Comparison of ENCODE assay signal across 10 mouse cellular contexts in the genomic region with DNA sequence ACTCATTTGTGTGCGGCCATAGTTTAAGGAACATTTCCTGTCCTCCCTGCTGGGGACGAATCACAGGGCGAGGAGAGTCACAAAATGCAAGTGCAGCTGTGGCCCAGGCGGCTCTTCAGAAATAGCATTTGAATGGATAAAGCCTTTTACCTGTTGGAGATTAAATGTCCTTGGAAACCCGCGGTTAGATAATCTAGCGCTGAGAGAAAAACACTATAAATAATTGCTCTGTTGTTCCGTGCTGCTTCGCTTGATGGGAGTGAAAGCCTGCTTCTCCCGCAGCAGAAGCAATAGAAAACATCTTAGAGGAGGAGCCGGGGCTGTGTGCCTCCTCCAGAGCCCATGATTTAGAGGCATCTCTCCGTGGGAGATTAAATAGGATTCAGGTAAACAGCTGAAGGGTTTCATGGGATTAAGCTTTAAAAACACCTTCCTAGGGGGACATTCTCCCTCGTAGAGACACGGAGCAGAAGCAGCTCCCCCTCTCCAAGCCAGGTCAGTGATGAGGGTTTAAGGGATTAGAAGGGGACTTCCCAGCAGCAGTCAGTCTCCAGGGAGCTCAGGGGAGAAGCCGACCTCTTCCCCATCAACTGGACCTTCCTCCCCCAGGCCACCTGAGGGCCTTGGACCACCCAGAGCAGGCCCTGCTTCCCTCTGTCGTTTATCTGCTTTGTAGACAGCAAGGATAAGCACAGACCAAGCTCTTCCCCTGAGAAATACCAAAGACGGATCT.
A peak's percentile ranks its signal among the peaks of the same experiment; 100 is the strongest.
DNase-seq lines count a peak whose midpoint lies in the region; ATAC-seq and TF ChIP-seq lines count a peak whose summit lies in the region.
"Had no signal": no experiment of that assay in that cellular context is flagged by ENCODE, and none has a peak within 500 bp of the region (broad histone marks: within the 10 kb centered on the region; RNA-seq: fewer than 3 reads in every experiment).

No protein-coding gene starts in this region.

- peaks cover 20% of the 10 kb centered on the region for H3K4me1 ChIP-seq in intestine, embryonic 16.5 days (ENCODE audit: control insufficient read depth, insufficient read depth, low read length)
- no peaks in the 10 kb centered on the region for H3K4me1 ChIP-seq in intestine, postnatal 0 days (replicated peaks; ENCODE audit: control insufficient read depth, insufficient read depth, low read length)
- H3K4me1 ChIP-seq in embryonic facial prominence, embryonic 13.5 days: peaks cover 54% of the 10 kb centered on the region
- peaks cover 7% of the 10 kb centered on the region for H3K4me1 ChIP-seq in midbrain, embryonic 12.5 days

- no peak for TF ChIP-seq CTCF in intestine, postnatal 0 days (IDR thresholded peaks at IDR 0.05; ENCODE audit: low read depth)
- TF ChIP-seq CTCF in gastrocnemius, adult 2 months (IDR thresholded peaks at IDR 0.05): no peak

- 0 out of 2 replicates have a peak, but pooled peaks have one; percentile 15 for ATAC-seq in intestine, embryonic 16.5 days
- no peak for ATAC-seq in intestine, postnatal 0 days
- ATAC-seq in embryonic facial prominence, embryonic 13.5 days (ENCODE audit: insufficient number of reproducible peaks, insufficient read depth, low FRiP score, low TSS enrichment, low read depth): no peak
- no peak for ATAC-seq in midbrain, embryonic 12.5 days (ENCODE audit: low FRiP score, low read depth)

- H3K4me3 ChIP-seq in intestine, embryonic 16.5 days (ENCODE audit: low read length): no peak overlapping the region
- no peak overlapping the region for H3K4me3 ChIP-seq in intestine, postnatal 0 days (ENCODE audit: low read depth, low read length)
- no peak overlapping the region for H3K4me3 ChIP-seq in embryonic facial prominence, embryonic 13.5 days
- no peak overlapping the region for H3K4me3 ChIP-seq in midbrain, embryonic 12.5 days
- H3K4me3 ChIP-seq in gastrocnemius, adult 2 months: no peak overlapping the region

- H3K4me2 ChIP-seq in intestine, embryonic 16.5 days (ENCODE audit: low read depth, low read length): 0 out of 2 replicates have a peak overlapping the region, but pooled peaks have one; percentile 2
- no peak overlapping the region for H3K4me2 ChIP-seq in intestine, postnatal 0 days (replicated peaks; ENCODE audit: low read depth)
- peak overlapping the region; percentile 11; the same call in 1 of the 2 replicates for H3K4me2 ChIP-seq in embryonic facial prominence, embryonic 13.5 days
- 0 out of 2 replicates have a peak overlapping the region, but pooled peaks have one; percentile 3 for H3K4me2 ChIP-seq in midbrain, embryonic 12.5 days (replicated peaks)
- H3K4me2 ChIP-seq: lung, embryonic 14.5 days had no signal

- no peaks in the 10 kb centered on the region for H3K36me3 ChIP-seq in intestine, embryonic 16.5 days (ENCODE audit: control insufficient read depth, insufficient read depth, low read length)
- H3K36me3 ChIP-seq in intestine, postnatal 0 days (ENCODE audit: control insufficient read depth, insufficient read depth): no peaks in the 10 kb centered on the region
- H3K36me3 ChIP-seq in embryonic facial prominence, embryonic 13.5 days: no peaks in the 10 kb centered on the region
- H3K36me3 ChIP-seq in midbrain, embryonic 12.5 days: no peaks in the 10 kb centered on the region

- no peaks in the 10 kb centered on the region for H3K9me3 ChIP-seq in intestine, embryonic 16.5 days (ENCODE audit: control insufficient read depth, low read length)
- H3K9me3 ChIP-seq in intestine, postnatal 0 days (ENCODE audit: control insufficient read depth): no peaks in the 10 kb centered on the region
- H3K9me3 ChIP-seq in embryonic facial prominence, embryonic 13.5 days: no peaks in the 10 kb centered on the region
- H3K9me3 ChIP-seq in midbrain, embryonic 12.5 days: no peaks in the 10 kb centered on the region

- DNase-seq in ES-CJ7 (ENCODE audit: low read depth, low spot score) (peak; percentile 22), liver (no peak)
- no peak for DNase-seq in gastrocnemius, adult 2 months
- DNase-seq in gastrocnemius, postnatal 14 days: no peak
- DNase-seq: adrenal gland, postnatal 10 days; lung, embryonic 14.5 days had no signal

- WGBS in intestine, embryonic 16.5 days: 24% methylated on average over 17 of the region's 17 CpGs
- 38% methylated on average over 17 of the region's 17 CpGs for WGBS in intestine, postnatal 0 days
- WGBS in embryonic facial prominence, embryonic 13.5 days: 15% methylated on average over 17 of the region's 17 CpGs
- 8% methylated on average over 17 of the region's 17 CpGs for WGBS in midbrain, embryonic 12.5 days

- no peaks in the 10 kb centered on the region for H3K27me3 ChIP-seq in intestine, embryonic 16.5 days (replicated peaks; ENCODE audit: control insufficient read depth, insufficient read depth, low read length)
- no peaks in the 10 kb centered on the region for H3K27me3 ChIP-seq in intestine, postnatal 0 days (replicated peaks; ENCODE audit: control insufficient read depth, insufficient read depth, low read length)
- H3K27me3 ChIP-seq in embryonic facial prominence, embryonic 13.5 days: no peaks in the 10 kb centered on the region; the same call in 1 of the 2 replicates
- H3K27me3 ChIP-seq in midbrain, embryonic 12.5 days: peaks cover 8% of the 10 kb centered on the region; the same call in 1 of the 2 replicates

- intact Hi-C loops in gastrocnemius, adult 2 months (cut with DNase I): no loop called here
- intact Hi-C loops in gastrocnemius, postnatal 14 days (cut with DNase I; ENCODE audit: low total_unique reads): no loop called here

- H3K27ac ChIP-seq in intestine, embryonic 16.5 days (ENCODE audit: low read length): no peak overlapping the region
- H3K27ac ChIP-seq in intestine, postnatal 0 days (ENCODE audit: low read depth, low read length): no peak overlapping the region
- H3K27ac ChIP-seq in embryonic facial prominence, embryonic 13.5 days: peak overlapping the region; percentile 44
- no peak overlapping the region for H3K27ac ChIP-seq in midbrain, embryonic 12.5 days (replicated peaks)
- H3K27ac ChIP-seq in gastrocnemius, adult 2 months: no peak overlapping the region

- no peak overlapping the region; the same call in 1 of the 2 replicates for H3K9ac ChIP-seq in intestine, embryonic 16.5 days (ENCODE audit: low read depth, low read length)
- no peak overlapping the region for H3K9ac ChIP-seq in intestine, postnatal 0 days (ENCODE audit: low read depth, low read length)
- no peak overlapping the region for H3K9ac ChIP-seq in embryonic facial prominence, embryonic 13.5 days
- H3K9ac ChIP-seq in midbrain, embryonic 12.5 days (replicated peaks): no peak overlapping the region
- H3K9ac ChIP-seq: lung, embryonic 14.5 days had no signal
